Mouse (Mus musculus) embryo, embryonic 9.5 days (tissue): ENCODE data around the gene Khdrbs1.
A peak's percentile ranks its signal among the peaks of the same experiment; 100 is the strongest.
"Not testable (repeated sequence)": the region's sequence is repeated elsewhere in the genome, so short reads cannot be mapped to it uniquely, and the experiment has no call there.

ENCODE experiments used
- DNase-seq: peaks from one replicate; pipeline ENCODE4 v3.0.0-alpha.2; 2017; ENCODE audit errors: extremely low spot score

The Khdrbs1 gene

DNA sequence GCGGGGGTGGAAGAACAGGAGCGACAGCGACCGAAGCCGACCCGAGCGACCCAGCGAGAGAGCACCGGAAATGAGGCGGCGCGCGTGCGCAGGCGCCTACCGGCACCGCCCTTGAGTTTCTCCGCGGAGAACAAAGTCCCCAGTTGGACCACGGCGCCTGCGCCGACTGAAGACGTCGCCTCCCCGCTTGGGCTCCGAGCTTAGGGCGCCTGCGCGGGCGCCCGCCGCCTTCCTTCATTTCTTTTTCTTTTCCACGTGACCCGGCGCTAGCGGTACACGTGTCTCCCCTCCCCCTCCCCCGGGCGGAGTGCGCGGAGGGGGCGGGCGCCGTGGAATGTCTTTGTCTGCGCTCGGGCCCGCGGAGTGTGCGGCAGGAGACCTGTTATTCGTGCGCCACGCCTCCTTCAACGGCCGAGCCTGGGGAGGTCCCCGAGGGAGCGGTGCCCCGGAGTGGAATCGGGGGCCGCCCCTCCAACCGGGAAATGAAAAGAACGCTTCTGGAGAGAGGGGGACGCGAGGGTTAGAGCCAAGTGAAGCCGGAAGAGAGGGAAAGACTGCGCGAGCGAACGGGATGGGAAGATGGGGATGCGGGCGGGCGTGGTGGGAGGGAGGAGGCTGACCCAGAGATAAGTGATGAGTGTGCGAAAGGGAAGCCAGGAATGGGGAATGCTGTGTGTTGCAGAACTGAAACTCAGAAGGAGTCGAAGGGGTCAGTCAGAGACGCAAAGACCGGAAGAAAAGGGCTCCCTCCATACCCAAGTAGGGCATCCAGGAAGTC, at the start of gene Khdrbs1:
Khdrbs1 (minus strand) TSS at position 72 of the 778 bp plus-strand sequence.
- DNase-seq, result peak; percentile 99

- DNase-seq, result no peak
These were observed 49.3 kb upstream of the Khdrbs1 start for GRCm38 (mm10) chr4:129791399-129791798.

DNA sequence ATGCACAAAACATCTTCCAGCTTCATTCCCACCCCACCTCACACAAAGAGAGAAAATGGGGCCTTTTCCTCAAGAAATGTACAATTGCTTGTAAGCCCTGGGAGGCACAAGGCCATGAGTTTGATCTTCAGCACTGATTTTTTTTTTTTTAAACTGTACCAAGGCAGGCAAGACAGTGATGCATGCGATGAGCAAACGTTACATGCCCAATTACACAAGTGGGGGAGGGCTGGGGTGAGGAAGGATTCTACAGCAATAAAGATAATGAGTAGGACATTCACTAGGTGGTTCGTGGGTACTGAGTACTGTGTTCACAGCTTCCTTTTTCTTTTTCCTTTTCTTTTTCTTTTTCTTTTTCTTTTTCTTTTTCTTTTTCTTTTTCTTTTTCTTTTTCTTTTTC, 48.4 kb upstream of the Khdrbs1 start:
- DNase-seq, result no peak

- no peak for DNase-seq
These were observed 47.5 kb upstream of the Khdrbs1 start for GRCm38 (mm10) chr4:129789635-129790034.

DNA sequence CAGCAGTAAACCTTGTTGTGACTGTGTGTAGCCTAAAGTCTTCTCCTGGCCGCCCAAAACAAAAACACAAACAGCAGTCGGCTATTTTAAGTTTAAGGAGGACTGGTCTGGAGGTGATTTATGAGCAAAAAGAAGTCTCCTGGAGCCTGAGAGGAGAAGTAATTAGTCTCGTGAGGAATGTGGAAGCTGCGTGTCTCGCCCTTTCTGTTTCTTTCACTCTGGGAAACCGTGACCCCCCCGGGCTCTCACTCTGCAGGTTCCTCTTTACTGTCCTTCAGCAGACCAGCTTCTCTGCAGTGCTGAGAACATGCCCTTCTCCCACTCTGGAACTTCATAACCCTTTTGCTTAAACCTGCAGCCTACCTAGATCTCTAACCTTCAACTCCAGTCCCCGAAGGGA, 46.6 kb upstream of the Khdrbs1 start:
- no peak for DNase-seq

DNA sequence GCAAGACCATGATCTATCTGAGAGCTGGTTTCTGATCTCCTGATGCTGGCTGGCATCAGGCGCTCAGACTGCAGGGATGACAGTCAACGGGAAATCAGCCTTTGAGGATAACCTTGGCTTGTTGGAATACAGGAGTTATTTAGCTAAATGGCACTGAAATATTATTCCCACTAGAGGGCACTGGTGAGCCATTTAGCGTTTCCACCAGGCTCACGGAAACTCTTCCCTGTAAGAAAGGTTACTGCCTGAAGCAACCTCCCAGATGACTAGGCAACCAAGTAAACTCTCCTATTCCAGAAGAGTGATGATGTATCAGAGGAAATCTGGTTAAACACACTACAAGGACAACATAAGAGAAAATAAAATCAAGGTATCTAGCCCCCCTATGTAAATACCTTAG, 43.1 kb upstream of the Khdrbs1 start:
- DNase-seq, result peak; percentile 82

GRCm38 (mm10) chr4:129783506-129783905, 41.4 kb upstream of the Khdrbs1 start:
- DNase-seq, result no peak

DNA sequence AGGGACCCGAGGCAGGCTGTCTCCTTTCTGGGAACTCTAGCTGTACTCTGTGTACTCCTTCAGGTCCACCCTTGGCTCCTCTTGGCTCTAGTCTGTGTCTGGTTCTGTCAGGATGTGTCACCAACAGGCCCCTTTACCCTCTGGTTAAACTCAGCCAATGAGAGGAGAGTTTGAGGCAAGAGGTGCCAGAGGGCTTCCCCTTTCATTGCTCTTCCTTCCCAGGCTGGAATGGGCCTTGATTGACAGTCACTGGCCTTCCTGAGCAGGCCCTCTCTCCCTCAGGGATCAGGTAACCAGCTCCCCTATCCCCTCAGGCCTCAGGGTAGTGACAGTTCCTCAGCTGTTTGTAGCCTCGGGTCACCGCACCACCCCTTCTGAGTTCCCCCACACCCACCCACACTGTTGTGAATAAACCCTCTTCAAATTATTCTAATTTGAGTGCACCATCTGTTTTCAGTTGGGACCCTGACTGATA, 40.8 kb upstream of the Khdrbs1 start:
- no peak for DNase-seq

DNA sequence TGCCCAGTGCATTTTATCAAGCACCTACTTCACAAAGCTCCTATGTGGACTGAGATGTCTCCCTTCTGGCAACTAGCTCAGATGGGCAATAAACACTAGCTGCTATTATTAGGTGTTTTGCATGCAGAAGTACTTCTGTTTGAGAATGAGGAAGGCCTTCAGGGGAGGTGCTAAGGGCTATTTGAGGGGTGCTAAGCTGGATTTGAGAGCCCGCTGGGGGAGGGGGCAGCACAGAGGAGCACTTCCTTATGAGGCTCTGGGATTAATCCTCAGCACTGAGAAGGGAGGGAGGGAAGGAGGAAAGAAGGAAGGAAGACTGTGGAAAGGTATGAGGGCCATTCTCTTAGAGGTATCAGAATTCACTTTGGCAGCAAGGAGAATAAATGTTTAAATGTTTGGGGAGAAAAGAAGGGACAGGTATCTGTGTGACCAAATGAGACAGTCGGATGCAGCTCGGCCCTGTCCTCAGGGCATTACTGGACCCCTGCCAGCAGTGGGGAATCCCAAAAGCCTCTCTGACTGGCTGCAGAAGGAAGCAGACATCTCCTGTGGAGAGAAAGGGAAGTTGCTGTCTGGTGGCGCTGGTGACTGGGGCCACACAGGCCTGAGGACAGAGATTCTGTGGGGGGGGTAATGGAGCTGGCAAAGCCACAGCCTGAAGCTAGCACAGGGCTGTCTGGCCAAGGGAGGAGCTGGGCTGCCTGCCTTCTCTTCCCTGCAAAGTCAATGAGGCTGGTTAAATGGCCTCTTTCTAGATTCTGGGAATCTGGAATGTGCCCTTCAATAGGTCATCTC, 40.0 kb upstream of the Khdrbs1 start:
- no peak for DNase-seq

- DNase-seq, result peak; percentile 47
These were observed 29.8 kb upstream of the Khdrbs1 start for GRCm38 (mm10) chr4:129771672-129772521.

DNA sequence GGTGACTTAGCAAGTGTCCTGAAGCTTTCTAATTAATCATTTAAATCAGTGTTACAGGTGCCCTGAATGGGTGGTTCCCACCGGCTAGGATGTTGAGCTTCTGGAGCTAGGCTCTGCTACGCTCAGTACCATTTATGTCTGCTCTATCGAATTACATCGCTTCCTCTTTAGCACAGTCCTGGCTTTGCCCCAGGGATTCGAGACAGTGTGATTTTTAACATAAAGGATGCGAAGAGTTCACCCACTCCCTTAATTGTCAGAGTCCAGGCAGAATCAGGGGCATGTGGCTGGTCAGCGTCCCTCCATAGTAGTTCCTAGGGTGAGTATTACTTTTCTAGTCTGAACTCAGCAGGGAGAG, 29.2 kb upstream of the Khdrbs1 start:
- no peak for DNase-seq

DNA sequence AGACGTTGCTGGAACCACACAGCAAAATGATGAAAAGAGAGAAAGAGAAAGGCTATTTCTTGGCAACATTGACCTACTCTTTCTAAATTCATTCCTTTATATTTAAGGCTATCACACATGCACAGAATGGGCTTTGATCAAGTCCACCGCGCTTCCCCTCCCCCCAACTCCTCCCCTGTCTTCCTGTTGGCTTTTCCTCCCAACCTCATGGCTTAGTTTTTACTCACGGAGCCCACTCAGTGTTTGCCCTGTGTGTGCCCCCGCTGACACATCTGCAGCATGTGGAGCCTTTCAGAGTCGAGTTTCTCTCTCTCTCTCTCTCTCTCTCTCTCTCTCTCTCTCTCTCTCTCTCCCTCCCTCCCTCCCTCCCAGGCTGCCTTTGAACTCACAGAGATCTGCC, 28.5 kb upstream of the Khdrbs1 start:
- DNase-seq, result no peak

DNA sequence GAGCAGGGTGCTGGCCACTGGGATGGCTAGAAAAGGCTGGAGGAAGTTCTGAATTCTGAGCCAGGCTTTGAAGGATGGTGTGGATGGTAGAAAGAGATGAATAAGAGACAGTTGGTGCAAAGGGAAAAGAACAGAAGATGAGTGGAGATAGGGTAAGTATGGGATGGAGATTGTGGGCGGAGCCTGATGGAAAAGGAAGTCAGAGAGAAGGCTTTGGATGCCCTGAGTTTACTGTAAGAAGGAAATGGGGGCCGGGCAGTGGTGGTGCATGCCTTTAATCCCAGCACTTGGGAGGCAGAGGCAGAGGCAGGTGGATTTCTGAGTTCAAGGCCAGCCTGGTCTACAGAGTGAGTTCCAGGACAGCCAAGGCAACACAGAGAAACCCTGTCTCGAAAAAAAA, 26.6 kb upstream of the Khdrbs1 start:
- DNase-seq, result not testable (repeated sequence)

DNA sequence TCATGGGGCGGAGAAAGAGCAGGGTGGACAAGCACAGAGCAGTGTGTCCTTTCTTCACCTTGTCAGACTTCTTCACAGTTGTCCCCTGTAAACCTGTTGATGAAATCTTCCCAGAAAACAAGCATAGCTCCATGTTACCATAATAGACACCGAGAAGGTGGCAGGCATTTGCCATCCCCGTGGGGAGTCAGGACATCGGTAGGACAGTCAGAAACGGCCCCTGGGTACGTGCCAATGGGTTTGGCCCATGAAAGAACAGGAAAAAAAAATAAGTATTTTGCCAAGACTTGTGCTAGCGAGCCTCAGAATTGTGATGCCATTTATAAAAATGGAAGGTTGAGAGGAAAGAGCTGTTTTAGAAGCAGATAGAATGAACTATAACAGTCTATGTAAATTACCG, 25.7 kb upstream of the Khdrbs1 start:
- DNase-seq, result no peak

DNA sequence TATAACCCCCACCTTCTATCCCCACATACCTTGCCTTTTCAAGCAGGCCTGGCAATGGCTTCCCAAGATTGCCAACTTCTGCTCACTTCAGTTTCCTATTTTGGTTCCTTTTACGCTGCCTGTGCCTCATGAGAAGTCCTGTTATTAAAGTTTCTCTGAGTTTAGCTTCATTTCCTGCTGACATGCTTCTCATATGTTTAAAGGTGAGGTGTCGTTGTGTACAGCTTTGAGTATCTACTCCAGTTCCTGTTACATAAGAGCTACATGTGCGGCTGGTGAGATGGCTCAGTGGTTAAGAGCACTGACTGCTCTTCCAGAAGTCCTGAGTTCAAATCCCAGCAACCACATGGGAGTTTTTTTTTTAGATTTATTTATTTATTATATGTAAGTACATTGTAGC, 23.2 kb upstream of the Khdrbs1 start:
- no peak for DNase-seq

GRCm38 (mm10) chr4:129762496-129762895, 20.4 kb upstream of the Khdrbs1 start:
- DNase-seq, result not testable (repeated sequence)

DNA sequence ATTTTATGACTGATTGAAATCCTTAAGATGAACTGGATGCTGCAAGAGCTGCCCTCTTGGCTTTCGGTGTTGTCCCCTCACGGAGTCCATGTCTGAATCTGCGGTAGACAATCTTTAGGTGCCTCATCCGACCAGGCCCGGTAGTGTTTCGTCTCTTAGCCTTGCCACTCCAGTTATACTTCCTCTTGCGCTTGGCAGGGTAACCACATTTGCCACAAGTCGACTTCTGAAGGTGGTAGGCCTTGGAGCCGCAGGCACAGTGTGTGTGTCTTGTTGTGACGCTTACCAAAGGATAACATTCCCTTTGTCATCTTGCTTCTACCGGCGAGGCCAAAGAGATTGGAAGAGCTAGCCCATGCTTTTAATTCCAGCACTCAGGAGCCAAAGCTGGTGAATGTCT, 19.5 kb upstream of the Khdrbs1 start:
- no peak for DNase-seq

- no peak for DNase-seq
These were observed 13.4 kb upstream of the Khdrbs1 start for GRCm38 (mm10) chr4:129755455-129755854.

- no peak for DNase-seq
These were observed 12.6 kb upstream of the Khdrbs1 start for GRCm38 (mm10) chr4:129754742-129755141.

- DNase-seq, result no peak
These were observed 8.3 kb upstream of the Khdrbs1 start for GRCm38 (mm10) chr4:129750430-129750829.

DNA sequence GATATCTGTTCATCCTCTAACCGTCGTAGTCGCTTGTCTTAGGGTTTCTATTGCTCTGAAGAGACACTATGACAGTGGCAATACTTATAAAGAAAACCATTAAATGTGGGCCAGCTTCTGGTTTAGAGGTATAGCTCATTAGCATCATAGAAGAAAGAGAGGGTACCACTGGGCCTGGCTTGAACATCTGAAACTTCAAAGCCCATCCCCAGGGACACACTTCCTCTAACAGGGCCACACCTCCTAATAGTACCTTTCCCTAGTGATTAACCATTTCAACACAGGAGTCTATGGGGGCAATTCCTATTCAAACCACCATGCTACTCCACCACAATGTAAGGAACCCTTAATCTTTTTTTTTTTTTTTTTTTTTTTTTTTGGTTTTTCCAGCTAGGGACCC, 4.5 kb upstream of the Khdrbs1 start:
- DNase-seq, result no peak

GRCm38 (mm10) chr4:129746106-129746505, 4.0 kb upstream of the Khdrbs1 start:
- DNase-seq, result no peak
